Mouse (Mus musculus) heart, embryonic 16.5 days (tissue): ENCODE data around the gene Gria4. TPM values are rescaled to one million over a fixed set of nuclear protein-coding genes. Genes with fewer than 3 reads are reported as not detected.
"Not testable (repeated sequence)": the region's sequence is repeated elsewhere in the genome, so short reads cannot be mapped to it uniquely, and the experiment has no call there.

Source experiments
- ATAC-seq: fragments of 200-750 bp; cut with Nextera tagmentation; replicated peaks from 2 replicates; pipeline ENCODE4 v1.8.0; 2017; ENCODE audit warnings: moderate number of reproducible peaks; ENCODE audit not compliant: insufficient read depth, low FRiP score; ENCODE audit errors: extremely low read depth
- H3K27ac ChIP-seq: fragments of 300-500 bp; sonication (generic); 2 replicates; pipeline ENCODE4 v1.5.1; 2014; ENCODE audit warnings: mild to moderate bottlenecking, low read length, control low read depth, moderate library complexity
- H3K27me3 ChIP-seq: fragments of 300-500 bp; sonication (generic); 2 replicates; pipeline ENCODE4 v1.6.1; 2014; ENCODE audit warnings: low read length, mixed read lengths; ENCODE audit not compliant: control insufficient read depth, insufficient read depth
- H3K36me3 ChIP-seq: fragments of 300-500 bp; sonication (generic); 2 replicates; pipeline ENCODE4 v1.6.1; 2014; ENCODE audit not compliant: control insufficient read depth, insufficient read depth
- H3K4me1 ChIP-seq: fragments of 300-500 bp; sonication (generic); 2 replicates; pipeline ENCODE4 v1.6.1; 2014; ENCODE audit warnings: low read length, mixed read lengths; ENCODE audit not compliant: control insufficient read depth, insufficient read depth
- H3K4me2 ChIP-seq: fragments of 300-500 bp; sonication (generic); 2 replicates; pipeline ENCODE4 v1.6.1; 2014; ENCODE audit warnings: low read depth, mild to moderate bottlenecking, control low read depth, low read length
- H3K4me3 ChIP-seq: fragments of 300-500 bp; sonication (generic); 2 replicates; pipeline ENCODE4 v1.5.1; 2014; ENCODE audit warnings: mild to moderate bottlenecking, control low read depth, low read length
- H3K9ac ChIP-seq: fragments of 300-500 bp; sonication (generic); 2 replicates; pipeline ENCODE4 v1.6.1; 2014; ENCODE audit warnings: low read length, control low read depth
- H3K9me3 ChIP-seq: fragments of 300-500 bp; sonication (generic); replicated peaks from 2 replicates; pipeline ENCODE4 v1.6.1; 2016; ENCODE audit warnings: low read length; ENCODE audit not compliant: control insufficient read depth
- WGBS: fragments of 180-500 bp; shearing (Covaris S2); extraction: QIAGEN DNeasy Blood & Tissue Kit; methylation state at CpG from one replicate; pipeline ENCODE4 v1.1.7; 2014; 5-methylcytosine and 5-hydroxymethylcytosine counted together
- microRNA-seq: library from miRNA; unstranded; fragments of <30 nt; microRNA quantifications from one replicate; pipeline ENCODE4, GENCODE M21; 2017
- polyA plus RNA-seq: library from polyadenylated mRNA; unstranded; fragments of >200 nt; fragmentation: Nextera tagmentation; extraction: Ambion mirVana; gene quantifications from 2 replicates; pipeline ENCODE4 v1.2.1, GENCODE M21; 2015

Gria4 gene
- polyA plus RNA-seq, 1 experiment from 2014 or later: 0.38 TPM

GRCm38 (mm10) chr9:4457644-4458043 is 338.4 kb downstream of the Gria4 start:
- H3K9ac ChIP-seq: no peak overlapping the region
- H3K27me3 ChIP-seq: no peaks in the 10 kb centered on the region
- ATAC-seq: no peak
- 85% methylated on average over 1 of the region's 1 CpGs for WGBS
- H3K4me1 ChIP-seq: no peaks in the 10 kb centered on the region
- H3K27ac ChIP-seq: no peak overlapping the region
- H3K4me2 ChIP-seq: no peak overlapping the region
- no peaks in the 10 kb centered on the region for H3K36me3 ChIP-seq
- no peak overlapping the region for H3K4me3 ChIP-seq
- H3K9me3 ChIP-seq: no peaks in the 10 kb centered on the region

GRCm38 (mm10) chr9:4442908-4443307 is 353.1 kb downstream of the Gria4 start:
- H3K36me3 ChIP-seq: no peaks in the 10 kb centered on the region
- H3K9me3 ChIP-seq: no peaks in the 10 kb centered on the region
- H3K4me1 ChIP-seq: no peaks in the 10 kb centered on the region
- no peak overlapping the region for H3K4me2 ChIP-seq
- H3K27me3 ChIP-seq: no peaks in the 10 kb centered on the region
- H3K4me3 ChIP-seq: no peak overlapping the region
- ATAC-seq: no peak
- 23% methylated on average over 2 of the region's 2 CpGs for WGBS
- H3K9ac ChIP-seq: no peak overlapping the region
- H3K27ac ChIP-seq: no peak overlapping the region

DNA sequence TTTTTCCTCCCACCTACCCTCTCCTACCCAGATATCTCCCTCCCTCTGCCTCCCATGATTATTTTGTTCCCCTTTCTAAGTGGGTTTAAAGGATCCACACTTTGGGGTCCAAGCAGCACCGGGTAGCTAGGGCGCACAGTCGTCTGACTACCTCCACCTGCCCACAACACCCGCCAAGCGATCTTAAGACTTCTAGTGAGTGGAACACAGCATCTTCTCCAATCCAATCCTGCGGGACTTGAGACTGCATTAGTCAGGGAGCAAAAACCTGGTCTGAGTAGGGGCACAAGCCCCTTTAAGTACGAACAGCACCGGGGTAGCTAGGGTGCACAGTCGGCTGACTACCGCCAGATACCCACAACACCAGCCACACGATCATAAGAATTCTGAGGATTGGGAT is 395.2 kb downstream of the Gria4 start:
- not testable (repeated sequence) for H3K27ac ChIP-seq, H3K4me3 ChIP-seq, H3K4me1 ChIP-seq, H3K9me3 ChIP-seq, H3K27me3 ChIP-seq, H3K36me3 ChIP-seq, ATAC-seq, H3K9ac ChIP-seq, H3K4me2 ChIP-seq
- 85% methylated on average over 11 of the region's 11 CpGs for WGBS

DNA sequence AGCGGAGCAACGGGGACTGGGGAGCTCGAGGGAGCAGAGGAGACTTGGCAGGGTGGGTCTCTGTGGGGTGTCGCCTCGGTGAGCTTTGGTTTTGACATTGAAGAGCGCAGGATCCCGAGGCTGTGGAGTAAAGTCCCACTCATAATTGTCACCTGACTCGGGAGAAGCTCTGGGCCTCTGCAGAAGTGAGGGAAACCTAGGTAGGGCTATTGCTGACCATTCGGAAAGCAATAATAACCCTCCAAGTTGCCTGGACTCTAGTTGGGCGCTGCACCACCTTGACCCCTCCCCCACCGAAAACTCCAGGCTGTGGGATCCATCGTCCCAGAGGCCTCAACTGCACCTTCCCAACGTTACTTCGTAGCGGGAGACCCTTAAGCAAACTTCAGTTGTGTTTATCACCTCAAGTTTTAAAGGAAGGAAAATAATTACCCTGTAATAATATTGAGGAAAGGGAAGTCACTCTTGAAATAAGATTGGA is 419.4 kb downstream of the Gria4 start:
- peaks cover 11% of the 10 kb centered on the region for H3K4me1 ChIP-seq
- H3K27me3 ChIP-seq: no peaks in the 10 kb centered on the region
- WGBS: under 1% methylated on average over 15 of the region's 15 CpGs
- ATAC-seq: no peak
- H3K27ac ChIP-seq: peak overlapping the region; percentile 28
- no peaks in the 10 kb centered on the region; the same call in 1 of the 2 replicates for H3K36me3 ChIP-seq
- no peaks in the 10 kb centered on the region for H3K9me3 ChIP-seq
- H3K4me2 ChIP-seq: peak overlapping the region; percentile 69
- H3K9ac ChIP-seq: peak overlapping the region; percentile 65
- H3K4me3 ChIP-seq: peak overlapping the region; percentile 63

DNA sequence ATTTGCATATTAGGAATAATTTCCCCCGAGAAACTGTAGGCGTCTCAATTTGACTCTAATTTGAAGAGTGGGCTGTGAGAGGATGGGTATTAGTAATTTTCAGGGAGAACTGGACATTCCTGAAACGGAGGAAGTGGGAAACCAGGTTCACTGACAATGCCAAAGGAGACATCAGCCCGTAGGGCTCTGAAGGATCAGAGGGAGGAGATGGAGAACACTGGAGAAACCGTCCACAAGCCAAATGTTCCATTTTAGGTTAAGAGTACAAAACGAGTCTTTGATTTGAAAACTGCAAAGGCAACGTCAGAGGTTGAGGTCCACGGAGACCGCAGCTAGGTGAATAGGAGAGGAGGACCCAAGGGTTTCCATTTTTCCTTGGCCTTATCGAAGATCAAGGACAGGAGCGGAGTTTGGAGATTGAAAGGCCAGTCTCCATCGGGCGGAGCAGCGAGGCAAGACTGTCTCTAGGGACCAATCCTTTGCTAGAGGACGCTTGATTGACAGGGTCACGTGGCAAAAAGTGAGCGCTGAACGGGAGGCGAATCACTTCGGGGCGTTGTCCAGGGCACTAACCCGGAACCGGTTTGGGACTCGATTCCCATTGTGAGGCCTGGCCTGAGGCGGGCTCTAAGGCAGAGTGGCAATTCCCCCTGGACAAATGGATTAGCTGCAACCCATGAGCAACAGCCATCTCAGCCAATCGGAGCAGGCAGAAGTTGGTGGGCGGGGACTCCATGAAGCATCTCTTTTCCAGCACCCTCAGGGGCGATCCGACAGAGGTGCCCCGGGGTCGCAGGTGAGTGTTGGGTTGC is 420.0 kb downstream of the Gria4 start, which contains the start of gene Msantd4:
Gene Msantd4 (plus strand): TSS at position 735 of the 812 bp plus-strand sequence.
- WGBS: 2% methylated on average over 31 of the region's 31 CpGs

More for the DNA sequence above, 420.0 kb downstream of the Gria4 start, which contains the start of gene Msantd4:
- H3K36me3 ChIP-seq: no peaks in the 10 kb centered on the region; the same call in 1 of the 2 replicates
- peak within 1 kb of the TSS; percentile 81 for H3K9ac ChIP-seq
- H3K9me3 ChIP-seq: no peaks in the 10 kb centered on the region
- H3K4me2 ChIP-seq: peak within 1 kb of the TSS; percentile 69
- peaks cover 11% of the 10 kb centered on the region for H3K4me1 ChIP-seq
- peak within 1 kb of the TSS; percentile 63 for H3K4me3 ChIP-seq
- peak within 1 kb of the TSS; percentile 82 for H3K27ac ChIP-seq
- H3K27me3 ChIP-seq: no peaks in the 10 kb centered on the region
- ATAC-seq: peak; percentile 100

Small RNA genes lying within 50 kb of the gene (microRNA-seq; reads per million reads assigned to microRNA genes)
- gene Gm23811: not detected
- gene Gm23992: not detected
